Mouse (Mus musculus): ENCODE measurements around the gene Sall1. TPM values are rescaled to one million over a fixed set of nuclear protein-coding genes. Genes with fewer than 3 reads are reported as not detected.

Sall1 gene
- 7.7 TPM in 2 replicates for polyA plus RNA-seq (2014; fragmentation: Nextera tagmentation; extraction: Ambion mirVana)

DNA sequence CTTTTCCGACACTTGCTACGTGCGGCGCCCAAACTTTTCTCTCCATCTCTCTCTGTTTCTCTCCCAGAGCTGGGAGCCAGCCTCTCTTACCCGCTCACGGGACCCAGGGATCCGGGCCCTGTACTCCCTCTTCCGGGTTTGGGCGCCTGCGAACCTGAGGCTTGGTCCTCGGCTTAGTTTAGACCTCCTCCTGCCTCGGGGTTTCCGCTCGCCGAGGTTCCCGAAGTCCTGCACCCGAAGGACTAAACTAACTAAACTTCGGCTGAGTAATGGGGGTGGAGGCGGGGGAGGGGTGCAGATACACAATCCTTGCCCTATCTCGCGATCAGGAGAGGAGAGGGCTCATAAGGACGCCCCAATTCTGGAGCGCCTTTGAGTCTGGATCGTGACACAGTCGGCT is at the start of gene Sall1:
Sall1 (minus strand) TSS at position 223 of the 400 bp plus-strand sequence.
- H3K4me3 ChIP-seq (ENCODE audit: low read depth, low read length): peak within 1 kb of the TSS; percentile 84
- peaks cover 24% of the 10 kb centered on the region for H3K27me3 ChIP-seq (ENCODE audit: control insufficient read depth, insufficient read depth, low read length)
- peak within 1 kb of the TSS; percentile 89 for H3K4me2 ChIP-seq
- H3K27ac ChIP-seq (ENCODE audit: low read depth, low read length): peak within 1 kb of the TSS; percentile 95
- H3K36me3 ChIP-seq (ENCODE audit: control insufficient read depth, insufficient read depth, low read length): no peaks in the 10 kb centered on the region
- no peaks in the 10 kb centered on the region for H3K9me3 ChIP-seq (replicated peaks; ENCODE audit: control insufficient read depth, low read length)
- WGBS (ENCODE audit: insufficient replicate concordance): 0% methylated on average over 25 of the region's 25 CpGs
- H3K9ac ChIP-seq (ENCODE audit: low read depth, low read length): peak within 1 kb of the TSS; percentile 96
- ATAC-seq (replicated peaks; ENCODE audit: insufficient number of reproducible peaks, low FRiP score, low TSS enrichment): peak; percentile 19; the same call in 1 of the 2 replicates
- peaks cover 12% of the 10 kb centered on the region for H3K4me1 ChIP-seq (ENCODE audit: control insufficient read depth, insufficient read depth, low read length)

DNA sequence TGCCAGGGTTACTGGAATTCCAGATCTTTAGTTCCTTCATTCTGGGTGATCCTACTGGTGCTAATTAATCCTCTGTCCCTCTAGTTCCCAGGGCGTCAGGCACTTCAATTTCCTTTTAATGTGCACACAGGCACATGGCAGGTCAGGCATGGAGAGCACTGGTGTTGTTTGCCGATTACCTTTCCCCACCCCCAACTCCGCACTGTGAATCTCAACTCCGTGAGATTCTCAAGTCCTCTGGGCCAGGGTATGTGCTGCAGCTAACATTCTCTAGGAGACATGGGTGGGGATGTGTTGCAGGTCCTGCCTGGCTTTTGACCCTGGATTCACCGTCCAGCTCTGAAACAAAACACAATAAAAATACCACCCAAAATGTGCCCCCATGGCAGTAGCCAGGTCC is 46.0 kb upstream of the Sall1 start:
- Histone ChIP-seq H3K27ac (ENCODE audit: low read depth, low read length) (no peak overlapping the region), H3K9me3 (replicated peaks; ENCODE audit: control insufficient read depth, low read length) (0 out of 2 replicates have a peak, but pooled peaks cover 3% of the 10 kb centered on the region), H3K4me1 (ENCODE audit: control insufficient read depth, insufficient read depth, low read length) (no peaks in the 10 kb centered on the region), H3K4me3 (ENCODE audit: low read depth, low read length) (no peak overlapping the region), H3K9ac (ENCODE audit: low read depth, low read length) (no peak overlapping the region), H3K4me2 (no peak overlapping the region), H3K27me3 (ENCODE audit: control insufficient read depth, insufficient read depth, low read length) (no peaks in the 10 kb centered on the region), H3K36me3 (ENCODE audit: control insufficient read depth, insufficient read depth, low read length) (no peaks in the 10 kb centered on the region)
- WGBS (ENCODE audit: insufficient replicate concordance): 40% methylated on average over 5 of the region's 5 CpGs
- no peak for ATAC-seq (replicated peaks; ENCODE audit: insufficient number of reproducible peaks, low FRiP score, low TSS enrichment)

DNA sequence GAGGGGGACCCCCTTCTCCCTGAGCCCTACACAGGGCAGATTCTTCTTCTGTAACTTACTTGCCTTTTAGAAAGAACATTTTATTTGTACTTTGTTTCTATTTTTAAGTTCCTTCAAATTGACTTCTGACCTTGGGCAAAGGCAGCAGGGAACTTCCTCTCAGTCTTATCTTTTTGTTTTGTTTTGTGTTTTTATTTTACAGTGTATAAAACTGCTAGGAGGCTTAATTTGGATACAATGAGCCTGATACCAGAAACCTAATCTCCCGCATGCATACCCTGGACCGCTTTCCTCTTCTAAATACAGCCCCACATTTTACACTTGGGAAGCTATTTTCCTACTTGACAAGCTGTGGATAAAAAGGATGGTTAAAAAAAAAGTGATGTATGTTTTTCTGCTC is 35.2 kb upstream of the Sall1 start:
- Histone ChIP-seq H3K4me2 (no peak overlapping the region), H3K4me3 (ENCODE audit: low read depth, low read length) (no peak overlapping the region), H3K27me3 (ENCODE audit: control insufficient read depth, insufficient read depth, low read length) (0 out of 2 replicates have a peak, but pooled peaks cover 2% of the 10 kb centered on the region), H3K27ac (ENCODE audit: low read depth, low read length) (no peak overlapping the region), H3K4me1 (ENCODE audit: control insufficient read depth, insufficient read depth, low read length) (no peaks in the 10 kb centered on the region; the same call in 1 of the 2 replicates), H3K36me3 (ENCODE audit: control insufficient read depth, insufficient read depth, low read length) (no peaks in the 10 kb centered on the region), H3K9me3 (replicated peaks; ENCODE audit: control insufficient read depth, low read length) (no peaks in the 10 kb centered on the region), H3K9ac (ENCODE audit: low read depth, low read length) (no peak overlapping the region)
- WGBS (ENCODE audit: insufficient replicate concordance): 54% methylated on average over 2 of the region's 2 CpGs
- no peak for ATAC-seq (replicated peaks; ENCODE audit: insufficient number of reproducible peaks, low FRiP score, low TSS enrichment)

DNA sequence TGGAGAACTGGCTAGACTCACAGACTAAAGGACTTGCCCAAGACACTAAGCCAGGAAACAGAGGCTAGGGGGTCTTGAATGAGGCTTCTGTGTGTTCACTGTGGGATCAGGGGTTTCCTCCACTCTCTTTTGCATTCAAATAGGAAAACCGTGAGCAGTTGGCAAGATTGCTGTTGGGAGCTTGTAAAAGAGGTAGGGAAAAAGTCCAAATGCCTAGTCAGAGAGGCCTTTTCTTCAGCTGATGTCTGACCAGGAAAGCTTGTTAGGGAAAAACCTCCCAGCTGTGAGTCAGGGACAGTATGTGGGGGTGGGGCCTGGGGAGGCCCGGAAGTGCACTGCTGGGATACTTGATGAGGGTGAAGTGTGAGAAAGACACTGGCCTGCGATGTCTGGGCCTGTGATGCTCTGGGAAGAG is 29.0 kb upstream of the Sall1 start:
- Histone ChIP-seq H3K36me3 (ENCODE audit: control insufficient read depth, insufficient read depth, low read length) (no peaks in the 10 kb centered on the region), H3K9me3 (replicated peaks; ENCODE audit: control insufficient read depth, low read length) (no peaks in the 10 kb centered on the region), H3K4me2 (no peak overlapping the region), H3K27ac (ENCODE audit: low read depth, low read length) (no peak overlapping the region), H3K4me3 (ENCODE audit: low read depth, low read length) (no peak overlapping the region), H3K9ac (ENCODE audit: low read depth, low read length) (no peak overlapping the region), H3K4me1 (ENCODE audit: control insufficient read depth, insufficient read depth, low read length) (peaks cover 10% of the 10 kb centered on the region), H3K27me3 (ENCODE audit: control insufficient read depth, insufficient read depth, low read length) (no peaks in the 10 kb centered on the region)
- ATAC-seq (replicated peaks; ENCODE audit: insufficient number of reproducible peaks, low FRiP score, low TSS enrichment): no peak
- WGBS (ENCODE audit: insufficient replicate concordance): 15% methylated on average over 3 of the region's 3 CpGs

DNA sequence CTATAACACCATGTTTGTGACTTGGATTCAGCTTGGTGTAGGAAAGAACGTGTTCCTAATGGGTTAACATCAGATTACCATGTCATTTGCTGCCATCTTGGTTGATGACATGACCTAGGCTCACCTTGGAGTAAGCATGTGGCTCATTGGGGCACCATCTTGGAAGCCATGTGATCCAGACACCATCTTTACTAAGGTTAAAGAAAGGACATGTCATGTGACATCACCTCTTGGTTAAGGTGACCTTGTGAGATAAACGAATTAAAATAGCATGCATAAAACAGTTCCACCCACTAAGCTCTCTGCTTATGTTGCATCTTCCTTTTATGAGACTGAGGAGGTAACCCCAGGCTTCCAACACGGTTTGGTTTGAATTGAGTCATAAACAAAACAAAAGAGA is 23.5 kb upstream of the Sall1 start:
- WGBS (ENCODE audit: insufficient replicate concordance): 78% methylated on average over 3 of the region's 3 CpGs
- Histone ChIP-seq H3K4me1 (ENCODE audit: control insufficient read depth, insufficient read depth, low read length) (peaks cover 4% of the 10 kb centered on the region; the same call in 1 of the 2 replicates), H3K27me3 (ENCODE audit: control insufficient read depth, insufficient read depth, low read length) (no peaks in the 10 kb centered on the region; the same call in 1 of the 2 replicates), H3K4me2 (no peak overlapping the region), H3K4me3 (ENCODE audit: low read depth, low read length) (no peak overlapping the region), H3K9ac (ENCODE audit: low read depth, low read length) (no peak overlapping the region), H3K27ac (ENCODE audit: low read depth, low read length) (no peak overlapping the region), H3K36me3 (ENCODE audit: control insufficient read depth, insufficient read depth, low read length) (no peaks in the 10 kb centered on the region), H3K9me3 (replicated peaks; ENCODE audit: control insufficient read depth, low read length) (no peaks in the 10 kb centered on the region)
- no peak for ATAC-seq (replicated peaks; ENCODE audit: insufficient number of reproducible peaks, low FRiP score, low TSS enrichment)

DNA sequence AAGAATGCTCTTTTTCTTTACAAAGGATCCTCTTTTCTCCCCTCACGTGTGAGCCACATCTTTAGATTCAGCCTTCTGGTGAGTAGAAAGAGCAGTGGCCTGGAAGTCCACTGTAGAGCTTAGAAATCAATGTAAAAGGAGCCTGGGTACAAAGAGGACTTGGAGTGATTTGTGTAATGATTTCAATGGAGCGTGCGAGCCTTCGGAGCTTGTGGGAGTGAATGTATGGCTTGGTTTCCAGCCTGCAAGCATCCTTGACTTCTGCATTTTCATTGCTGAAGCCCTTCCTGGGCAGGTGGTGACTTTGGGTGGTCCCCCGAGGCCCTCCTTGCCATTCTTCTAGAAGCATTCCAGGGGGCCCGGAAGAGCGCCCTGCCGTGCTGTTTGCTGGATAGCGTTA is 20.1 kb upstream of the Sall1 start:
- no peak for ATAC-seq (replicated peaks; ENCODE audit: insufficient number of reproducible peaks, low FRiP score, low TSS enrichment)
- Histone ChIP-seq H3K4me2 (no peak overlapping the region), H3K9me3 (replicated peaks; ENCODE audit: control insufficient read depth, low read length) (no peaks in the 10 kb centered on the region), H3K27ac (ENCODE audit: low read depth, low read length) (no peak overlapping the region), H3K4me3 (ENCODE audit: low read depth, low read length) (no peak overlapping the region), H3K9ac (ENCODE audit: low read depth, low read length) (no peak overlapping the region), H3K36me3 (ENCODE audit: control insufficient read depth, insufficient read depth, low read length) (no peaks in the 10 kb centered on the region), H3K4me1 (ENCODE audit: control insufficient read depth, insufficient read depth, low read length) (peaks cover 4% of the 10 kb centered on the region; the same call in 1 of the 2 replicates), H3K27me3 (ENCODE audit: control insufficient read depth, insufficient read depth, low read length) (no peaks in the 10 kb centered on the region; the same call in 1 of the 2 replicates)
- WGBS (ENCODE audit: insufficient replicate concordance): 75% methylated on average over 9 of the region's 9 CpGs

DNA sequence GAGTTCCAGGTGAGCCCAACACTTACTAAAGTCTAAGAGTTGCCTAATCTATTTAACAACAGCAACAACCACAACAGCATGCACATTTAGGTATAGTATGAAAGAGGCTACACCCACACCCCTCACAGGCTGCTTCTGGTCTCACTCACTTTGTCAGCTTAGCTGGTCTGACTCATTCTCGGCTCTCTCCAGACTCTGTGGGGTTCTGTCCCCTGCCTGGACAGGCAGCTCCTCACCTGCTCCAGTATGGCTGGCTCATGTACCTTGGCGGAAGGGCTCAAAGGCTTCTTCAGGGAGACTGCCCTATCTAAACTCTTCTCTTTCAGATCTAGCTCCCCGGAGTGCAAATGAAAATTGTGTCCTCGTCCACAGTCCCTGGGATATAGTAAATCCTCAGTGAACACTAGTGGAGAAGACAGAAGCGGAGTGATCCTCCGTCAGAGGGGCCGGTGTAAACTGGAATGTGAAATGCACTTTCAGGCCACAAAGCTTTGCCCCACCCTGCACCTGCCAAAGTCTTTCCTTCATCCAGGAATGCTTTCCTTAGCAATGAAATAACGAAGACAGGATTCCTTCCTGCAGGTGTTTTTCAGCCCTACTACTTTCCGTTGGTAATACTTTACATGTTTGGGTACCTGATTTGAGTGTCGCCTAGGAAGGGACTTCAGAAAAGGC is 19.5 kb upstream of the Sall1 start:
- Histone ChIP-seq H3K27me3 (ENCODE audit: control insufficient read depth, insufficient read depth, low read length) (no peaks in the 10 kb centered on the region; the same call in 1 of the 2 replicates), H3K4me2 (no peak overlapping the region), H3K36me3 (ENCODE audit: control insufficient read depth, insufficient read depth, low read length) (no peaks in the 10 kb centered on the region), H3K27ac (ENCODE audit: low read depth, low read length) (no peak overlapping the region), H3K4me3 (ENCODE audit: low read depth, low read length) (no peak overlapping the region), H3K9me3 (replicated peaks; ENCODE audit: control insufficient read depth, low read length) (no peaks in the 10 kb centered on the region), H3K9ac (ENCODE audit: low read depth, low read length) (no peak overlapping the region), H3K4me1 (ENCODE audit: control insufficient read depth, insufficient read depth, low read length) (peaks cover 4% of the 10 kb centered on the region; the same call in 1 of the 2 replicates)
- WGBS (ENCODE audit: insufficient replicate concordance): 79% methylated on average over 10 of the region's 10 CpGs
- ATAC-seq (replicated peaks; ENCODE audit: insufficient number of reproducible peaks, low FRiP score, low TSS enrichment): no peak

DNA sequence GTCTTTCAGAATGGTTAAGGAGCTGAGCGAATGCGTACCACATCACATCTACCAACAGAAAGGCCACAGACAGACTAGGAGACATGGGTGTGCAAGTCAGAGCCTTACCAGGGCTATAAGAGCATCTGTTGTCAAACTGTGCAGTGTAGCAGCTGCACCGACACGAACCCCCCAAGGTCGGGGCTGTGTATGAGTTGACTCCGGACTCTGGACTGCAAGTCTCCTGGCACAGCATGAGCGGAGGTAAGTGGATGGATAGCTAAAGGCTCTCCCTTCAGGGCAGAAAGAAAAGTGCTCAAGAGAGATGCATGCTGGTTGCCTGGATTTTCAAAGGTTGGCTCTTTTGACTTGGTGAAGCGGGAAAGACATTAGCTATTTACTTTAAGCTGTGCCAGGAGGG is 16.8 kb upstream of the Sall1 start:
- Histone ChIP-seq H3K9ac (ENCODE audit: low read depth, low read length) (no peak overlapping the region), H3K9me3 (replicated peaks; ENCODE audit: control insufficient read depth, low read length) (no peaks in the 10 kb centered on the region), H3K36me3 (ENCODE audit: control insufficient read depth, insufficient read depth, low read length) (no peaks in the 10 kb centered on the region), H3K4me1 (ENCODE audit: control insufficient read depth, insufficient read depth, low read length) (peaks cover 4% of the 10 kb centered on the region; the same call in 1 of the 2 replicates), H3K4me2 (no peak overlapping the region), H3K4me3 (ENCODE audit: low read depth, low read length) (no peak overlapping the region), H3K27ac (ENCODE audit: low read depth, low read length) (no peak overlapping the region), H3K27me3 (ENCODE audit: control insufficient read depth, insufficient read depth, low read length) (no peaks in the 10 kb centered on the region)
- ATAC-seq (replicated peaks; ENCODE audit: insufficient number of reproducible peaks, low FRiP score, low TSS enrichment): no peak
- 89% methylated on average over 8 of the region's 8 CpGs for WGBS (ENCODE audit: insufficient replicate concordance)

DNA sequence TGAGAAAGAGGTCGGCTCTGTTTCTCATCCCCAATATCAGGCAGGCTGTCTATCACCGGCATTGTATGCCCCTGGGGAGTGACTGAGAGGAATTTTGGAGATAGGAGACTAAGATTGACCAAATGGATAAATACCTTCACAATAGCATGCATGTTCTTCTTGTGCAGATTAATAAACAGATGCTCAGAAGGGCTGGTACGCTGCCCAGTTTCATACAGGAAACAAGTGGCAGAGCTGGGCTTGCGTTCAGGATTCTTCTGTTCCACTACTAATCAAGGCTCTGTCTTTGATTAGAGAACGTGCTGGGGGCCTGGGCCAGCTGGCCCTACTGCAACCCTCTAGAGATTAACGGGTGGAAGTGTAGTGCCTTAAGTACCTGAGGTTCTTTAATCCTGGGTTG is 15.5 kb upstream of the Sall1 start:
- Histone ChIP-seq H3K9me3 (replicated peaks; ENCODE audit: control insufficient read depth, low read length) (no peaks in the 10 kb centered on the region), H3K27ac (ENCODE audit: low read depth, low read length) (no peak overlapping the region), H3K36me3 (ENCODE audit: control insufficient read depth, insufficient read depth, low read length) (no peaks in the 10 kb centered on the region), H3K27me3 (ENCODE audit: control insufficient read depth, insufficient read depth, low read length) (no peaks in the 10 kb centered on the region), H3K4me2 (no peak overlapping the region), H3K4me1 (ENCODE audit: control insufficient read depth, insufficient read depth, low read length) (peaks cover 4% of the 10 kb centered on the region; the same call in 1 of the 2 replicates), H3K4me3 (ENCODE audit: low read depth, low read length) (no peak overlapping the region), H3K9ac (ENCODE audit: low read depth, low read length) (no peak overlapping the region)
- no peak for ATAC-seq (replicated peaks; ENCODE audit: insufficient number of reproducible peaks, low FRiP score, low TSS enrichment)
- 18% methylated on average over 6 of the region's 6 CpGs for WGBS (ENCODE audit: insufficient replicate concordance)
